Mouse (Mus musculus) midbrain, embryonic 10.5 days (tissue): ENCODE results near the gene Hhat. TPM values are rescaled to one million over a fixed set of nuclear protein-coding genes. Genes with fewer than 3 reads are reported as not detected.
A peak's percentile ranks its signal among the peaks of the same experiment; 100 is the strongest.

Experiments used
- DNase-seq: peaks from one replicate; pipeline ENCODE4 v3.0.0-alpha.2; 2017; ENCODE audit warnings: low spot score
- H3K27ac ChIP-seq: fragments of 300-500 bp; sonication (generic); replicated peaks from 2 replicates; pipeline ENCODE4 v1.5.1; 2016; ENCODE audit warnings: mild to moderate bottlenecking
- H3K27me3 ChIP-seq: fragments of 300-500 bp; sonication (generic); 2 replicates; pipeline ENCODE4 v1.6.1; 2016; ENCODE audit warnings: low read depth, mild to moderate bottlenecking; ENCODE audit not compliant: poor library complexity, severe bottlenecking
- H3K36me3 ChIP-seq: fragments of 300-500 bp; sonication (generic); 2 replicates; pipeline ENCODE4 v1.6.1; 2016; ENCODE audit warnings: mild to moderate bottlenecking, moderate library complexity
- H3K4me1 ChIP-seq: fragments of 300-500 bp; sonication (generic); 2 replicates; pipeline ENCODE4 v1.6.1; 2016
- H3K4me3 ChIP-seq: fragments of 300-500 bp; sonication (generic); 2 replicates; pipeline ENCODE4 v1.5.1; 2016; ENCODE audit warnings: mild to moderate bottlenecking, moderate library complexity
- H3K9me3 ChIP-seq: fragments of 300-500 bp; sonication (generic); replicated peaks from 2 replicates; pipeline ENCODE4 v1.6.1; 2016; ENCODE audit warnings: mild to moderate bottlenecking
- WGBS: fragments of 180-500 bp; shearing (Covaris S2); methylation state at CpG from one replicate; pipeline ENCODE4 v1.1.7; 2016; 5-methylcytosine and 5-hydroxymethylcytosine counted together
- polyA plus RNA-seq: library from polyadenylated mRNA; unstranded; fragments of >200 nt; fragmentation: Nextera tagmentation; extraction: Ambion mirVana; gene quantifications from 2 replicates; pipeline ENCODE4 v1.2.1, GENCODE M21; 2016

Gene Hhat
- polyA plus RNA-seq, 1 experiment from 2014 or later, result 8.2 TPM

DNA sequence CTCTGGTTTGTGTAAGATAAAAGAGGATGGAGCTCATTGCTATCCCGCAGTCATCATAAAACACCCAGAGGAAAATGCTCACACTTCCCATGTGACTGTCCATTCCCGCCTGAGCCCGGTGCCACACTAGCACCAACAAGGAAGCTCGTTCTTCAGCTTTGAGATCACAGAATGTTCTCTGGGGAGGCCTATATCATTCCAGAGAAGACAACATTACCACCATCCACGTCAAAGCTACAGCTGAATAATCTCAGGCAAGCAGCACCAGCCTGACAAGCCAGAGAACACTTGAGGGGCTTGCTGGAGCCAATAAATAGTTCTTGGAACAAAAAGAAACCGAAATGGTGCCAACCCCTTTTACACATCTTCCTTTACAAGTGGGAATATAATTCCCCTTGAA, 113.6 kb downstream of the Hhat start:
- Histone ChIP-seq H3K36me3 (peaks cover 6% of the 10 kb centered on the region; the same call in 1 of the 2 replicates), H3K27ac (no peak overlapping the region), H3K4me1 (no peaks in the 10 kb centered on the region), H3K4me3 (no peak overlapping the region), H3K9me3 (0 out of 2 replicates have a peak, but pooled peaks cover 5% of the 10 kb centered on the region), H3K27me3 (no peaks in the 10 kb centered on the region)
- 85% methylated on average over 6 of the region's 6 CpGs for WGBS
- DNase-seq, result no peak

DNA sequence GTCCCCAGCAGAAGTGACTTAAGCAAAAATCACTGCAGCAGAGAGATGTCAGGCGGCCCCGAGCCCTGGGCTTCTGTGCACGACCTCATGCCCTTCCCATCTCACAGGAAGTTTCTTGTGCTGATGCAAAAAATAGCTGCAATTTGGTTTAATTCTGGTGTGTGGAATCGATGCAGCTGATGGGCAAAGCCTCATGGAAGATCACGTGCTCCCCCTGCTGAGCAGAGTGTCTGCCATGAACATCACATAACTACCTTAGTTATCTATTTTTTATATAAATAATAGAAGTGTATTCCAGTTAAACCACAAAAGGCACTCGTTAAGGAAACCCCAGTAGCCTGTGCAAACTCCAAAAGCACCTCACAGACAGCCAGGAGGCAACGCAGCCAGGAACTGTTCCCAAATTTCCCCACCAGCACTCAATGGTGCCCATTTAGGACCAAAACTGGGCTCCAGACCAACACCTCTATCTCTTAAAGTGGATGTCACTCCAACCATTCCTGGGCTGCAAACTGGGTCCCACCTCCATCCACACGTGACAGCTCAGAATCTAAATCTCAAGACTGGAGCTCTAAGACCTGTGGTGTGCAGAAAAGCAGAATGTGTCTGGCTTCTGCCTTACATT, 118.9 kb downstream of the Hhat start:
- no peaks in the 10 kb centered on the region for H3K9me3 ChIP-seq
- WGBS, result 85% methylated on average over 8 of the region's 8 CpGs
- H3K27ac ChIP-seq, result no peak overlapping the region
- DNase-seq, result no peak
- H3K4me3 ChIP-seq, result no peak overlapping the region
- H3K27me3 ChIP-seq, result no peaks in the 10 kb centered on the region
- H3K36me3 ChIP-seq, result no peaks in the 10 kb centered on the region
- peaks cover 22% of the 10 kb centered on the region for H3K4me1 ChIP-seq

- Histone ChIP-seq H3K36me3 (no peaks in the 10 kb centered on the region), H3K9me3 (no peaks in the 10 kb centered on the region), H3K4me1 (peaks cover 22% of the 10 kb centered on the region), H3K4me3 (no peak overlapping the region), H3K27ac (no peak overlapping the region), H3K27me3 (no peaks in the 10 kb centered on the region)
- DNase-seq, result no peak
- WGBS, result 88% methylated on average over 7 of the region's 7 CpGs
Observed at GRCm38 (mm10) chr1:192650586-192650985, 120.4 kb downstream of the Hhat start.

DNA sequence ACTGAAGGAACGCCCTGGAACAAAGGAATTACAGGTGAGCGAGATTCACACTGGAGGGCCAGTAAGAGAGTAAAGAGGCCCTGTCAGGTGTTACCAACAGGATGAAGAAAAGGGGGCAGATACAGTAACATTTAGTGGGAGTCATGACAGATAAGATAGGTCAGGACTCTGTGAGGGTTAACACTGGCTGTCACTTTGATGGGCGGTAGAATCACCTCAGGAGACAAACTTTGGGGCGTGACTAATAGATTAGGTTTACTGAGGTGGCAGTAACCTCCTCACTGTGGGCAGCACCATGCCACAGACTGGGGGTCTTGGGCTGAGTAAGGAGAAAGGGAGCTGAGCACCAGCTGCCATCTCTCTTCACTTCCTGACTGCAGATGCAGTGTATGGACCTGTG, 121.0 kb downstream of the Hhat start:
- H3K27me3 ChIP-seq, result no peaks in the 10 kb centered on the region
- H3K4me1 ChIP-seq, result peaks cover 22% of the 10 kb centered on the region
- no peak overlapping the region for H3K27ac ChIP-seq
- no peak overlapping the region for H3K4me3 ChIP-seq
- H3K36me3 ChIP-seq, result no peaks in the 10 kb centered on the region
- 88% methylated on average over 4 of the region's 4 CpGs for WGBS
- no peaks in the 10 kb centered on the region for H3K9me3 ChIP-seq
- no peak for DNase-seq

- Histone ChIP-seq H3K4me3 (no peak overlapping the region), H3K4me1 (peaks cover 22% of the 10 kb centered on the region), H3K9me3 (no peaks in the 10 kb centered on the region), H3K27ac (no peak overlapping the region), H3K27me3 (no peaks in the 10 kb centered on the region), H3K36me3 (no peaks in the 10 kb centered on the region)
- 86% methylated on average over 3 of the region's 3 CpGs for WGBS
- DNase-seq, result no peak
Observed at GRCm38 (mm10) chr1:192649233-192649632, 121.8 kb downstream of the Hhat start.

GRCm38 (mm10) chr1:192647361-192647760, 123.7 kb downstream of the Hhat start:
- no peaks in the 10 kb centered on the region for H3K9me3 ChIP-seq
- H3K4me3 ChIP-seq, result no peak overlapping the region
- DNase-seq, result no peak
- 70% methylated on average over 2 of the region's 2 CpGs for WGBS
- peaks cover 22% of the 10 kb centered on the region for H3K4me1 ChIP-seq
- no peak overlapping the region for H3K27ac ChIP-seq
- H3K27me3 ChIP-seq, result no peaks in the 10 kb centered on the region
- no peaks in the 10 kb centered on the region for H3K36me3 ChIP-seq

DNA sequence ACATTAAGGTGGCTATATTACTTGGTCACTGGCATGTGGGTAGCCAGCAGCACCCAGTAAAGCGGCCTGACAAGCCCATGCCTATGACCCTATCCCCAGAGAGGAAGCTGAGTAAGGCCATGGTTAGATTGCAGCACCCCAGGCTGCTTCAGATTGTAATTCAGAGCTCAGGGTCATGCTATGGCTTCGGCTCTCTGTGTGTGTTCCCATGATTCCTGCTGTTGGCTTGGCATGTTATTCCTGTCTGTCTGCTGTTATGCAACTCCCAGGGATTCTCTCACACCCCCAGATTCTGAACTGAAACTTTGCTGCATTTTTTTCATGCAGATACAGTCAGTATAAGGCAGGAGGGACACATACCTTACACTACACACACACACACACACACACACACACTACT, 128.9 kb downstream of the Hhat start:
- no peak overlapping the region for H3K4me3 ChIP-seq
- 85% methylated on average over 2 of the region's 2 CpGs for WGBS
- H3K4me1 ChIP-seq, result 0 out of 2 replicates have a peak, but pooled peaks cover 5% of the 10 kb centered on the region
- H3K27ac ChIP-seq, result no peak overlapping the region
- no peaks in the 10 kb centered on the region for H3K9me3 ChIP-seq
- DNase-seq, result no peak
- H3K36me3 ChIP-seq, result no peaks in the 10 kb centered on the region
- no peaks in the 10 kb centered on the region for H3K27me3 ChIP-seq

- no peak for DNase-seq
- Histone ChIP-seq H3K4me1 (0 out of 2 replicates have a peak, but pooled peaks cover 5% of the 10 kb centered on the region), H3K36me3 (no peaks in the 10 kb centered on the region), H3K27me3 (no peaks in the 10 kb centered on the region), H3K9me3 (0 out of 2 replicates have a peak, but pooled peaks cover 2% of the 10 kb centered on the region), H3K4me3 (no peak overlapping the region), H3K27ac (no peak overlapping the region)
- 80% methylated on average over 3 of the region's 3 CpGs for WGBS
Observed at GRCm38 (mm10) chr1:192639175-192639574, 131.8 kb downstream of the Hhat start.

DNA sequence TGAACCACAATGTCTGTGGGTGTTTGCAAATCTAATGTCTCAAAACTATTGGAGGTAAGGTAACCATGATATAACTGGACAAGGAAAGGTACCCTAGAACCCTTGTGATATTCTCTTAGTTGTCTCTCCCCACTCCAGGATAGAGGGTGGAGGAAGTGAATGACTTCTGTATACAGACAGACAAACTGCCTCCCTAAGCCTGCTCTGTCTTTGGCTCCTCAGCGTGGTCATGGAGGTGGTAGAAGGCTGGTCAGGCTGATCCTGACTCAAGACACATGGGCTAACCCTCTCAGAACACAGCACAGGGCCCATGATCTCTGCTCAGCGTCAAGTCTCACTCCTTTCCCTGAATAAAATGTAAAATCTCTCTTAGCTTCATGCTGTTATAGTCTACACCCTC, 149.2 kb downstream of the Hhat start:
- H3K36me3 ChIP-seq, result no peaks in the 10 kb centered on the region
- 77% methylated on average over 2 of the region's 2 CpGs for WGBS
- H3K4me3 ChIP-seq, result no peak overlapping the region
- 0 out of 2 replicates have a peak, but pooled peaks cover 4% of the 10 kb centered on the region for H3K9me3 ChIP-seq
- H3K4me1 ChIP-seq, result no peaks in the 10 kb centered on the region
- H3K27me3 ChIP-seq, result no peaks in the 10 kb centered on the region
- no peak overlapping the region for H3K27ac ChIP-seq
- DNase-seq, result no peak

DNA sequence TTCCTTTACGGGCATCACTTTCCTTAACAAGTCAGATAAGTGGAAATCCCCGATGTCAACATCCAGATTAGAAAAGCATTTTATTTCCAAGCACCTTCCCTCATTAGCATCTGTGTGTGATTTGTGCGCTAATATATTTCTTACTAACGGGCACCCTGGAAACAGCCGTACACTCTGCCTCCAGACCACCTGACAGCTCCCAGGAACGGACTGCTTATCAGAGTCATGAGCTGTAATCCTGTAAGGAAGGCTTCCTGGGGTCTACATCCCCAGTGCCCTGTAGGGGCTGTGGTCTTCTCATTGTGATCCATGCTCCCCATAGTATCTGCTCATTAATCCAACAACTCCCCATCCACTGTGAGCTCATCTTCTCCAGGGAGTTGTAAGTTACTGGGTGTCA, 157.8 kb downstream of the Hhat start:
- 72% methylated on average over 6 of the region's 6 CpGs for WGBS
- H3K9me3 ChIP-seq, result no peaks in the 10 kb centered on the region
- peaks cover 24% of the 10 kb centered on the region for H3K4me1 ChIP-seq

GRCm38 (mm10) chr1:192611996-192612739, 158.9 kb downstream of the Hhat start:
- H3K4me3 ChIP-seq, result no peak overlapping the region
- no peaks in the 10 kb centered on the region for H3K27me3 ChIP-seq
- no peaks in the 10 kb centered on the region for H3K36me3 ChIP-seq
- no peak overlapping the region for H3K27ac ChIP-seq
- 89% methylated on average over 11 of the region's 11 CpGs for WGBS
- peaks cover 24% of the 10 kb centered on the region for H3K4me1 ChIP-seq
- H3K9me3 ChIP-seq, result no peaks in the 10 kb centered on the region
- no peak for DNase-seq

More for the DNA sequence above, 157.8 kb downstream of the Hhat start:
- no peak for DNase-seq
- no peak overlapping the region; the same call in 1 of the 2 replicates for H3K27ac ChIP-seq
- no peaks in the 10 kb centered on the region for H3K36me3 ChIP-seq
- no peaks in the 10 kb centered on the region for H3K27me3 ChIP-seq
- no peak overlapping the region for H3K4me3 ChIP-seq

DNA sequence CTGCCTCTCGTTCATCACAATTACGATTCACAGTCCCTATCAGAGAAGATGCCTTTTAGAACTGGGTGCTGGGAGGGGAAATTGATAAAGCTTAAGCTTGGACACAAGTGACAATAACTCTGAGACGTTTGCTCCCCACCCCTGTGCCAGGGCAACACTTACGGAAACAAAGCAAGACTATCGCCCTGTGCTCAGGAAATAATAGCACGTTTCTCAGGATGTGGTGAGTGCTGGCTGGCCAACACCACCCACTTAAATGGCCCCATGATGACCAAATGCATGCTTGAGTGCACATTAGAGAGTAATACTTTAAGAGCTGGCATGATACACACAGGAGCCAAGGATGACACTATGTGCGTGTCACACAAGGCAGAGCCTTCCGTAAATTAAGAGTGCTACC, 164.1 kb downstream of the Hhat start:
- Histone ChIP-seq H3K27me3 (no peaks in the 10 kb centered on the region), H3K27ac (no peak overlapping the region), H3K9me3 (no peaks in the 10 kb centered on the region), H3K36me3 (no peaks in the 10 kb centered on the region), H3K4me3 (no peak overlapping the region), H3K4me1 (peaks cover 12% of the 10 kb centered on the region)
- DNase-seq, result no peak
- WGBS, result 91% methylated on average over 8 of the region's 8 CpGs

DNA sequence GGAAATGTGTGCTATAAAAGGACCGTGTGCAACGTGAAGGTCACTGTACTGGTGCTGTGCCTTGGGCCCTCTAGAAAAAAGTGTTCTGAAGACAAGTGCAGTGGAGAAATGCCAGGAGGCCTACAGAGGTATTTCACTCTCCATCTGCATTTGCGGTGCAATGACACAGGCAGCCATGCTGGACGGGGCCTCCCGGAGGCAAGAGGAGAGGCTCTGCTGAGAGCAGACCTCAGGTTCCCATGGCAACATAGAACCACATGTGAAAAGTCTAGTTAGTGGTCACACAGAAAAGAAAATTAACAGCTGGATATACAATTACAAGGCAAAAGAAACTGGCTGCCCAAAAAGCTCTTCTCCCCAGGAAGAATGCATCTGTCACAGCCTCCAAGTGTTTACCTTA, 166.6 kb downstream of the Hhat start:
- Histone ChIP-seq H3K27me3 (no peaks in the 10 kb centered on the region), H3K27ac (peak overlapping the region; percentile 49), H3K9me3 (no peaks in the 10 kb centered on the region), H3K4me3 (no peak overlapping the region), H3K4me1 (peaks cover 12% of the 10 kb centered on the region), H3K36me3 (no peaks in the 10 kb centered on the region)
- 84% methylated on average over 5 of the region's 5 CpGs for WGBS
- no peak for DNase-seq
